Mouse (Mus musculus): Measurements from ENCODE around the gene Olfr1418.

Gene Olfr1418

GRCm38 (mm10) chr19:11810003-11810758 lies 50.7 kb downstream of the Olfr1418 start:
- no peak for DNase-seq

DNA sequence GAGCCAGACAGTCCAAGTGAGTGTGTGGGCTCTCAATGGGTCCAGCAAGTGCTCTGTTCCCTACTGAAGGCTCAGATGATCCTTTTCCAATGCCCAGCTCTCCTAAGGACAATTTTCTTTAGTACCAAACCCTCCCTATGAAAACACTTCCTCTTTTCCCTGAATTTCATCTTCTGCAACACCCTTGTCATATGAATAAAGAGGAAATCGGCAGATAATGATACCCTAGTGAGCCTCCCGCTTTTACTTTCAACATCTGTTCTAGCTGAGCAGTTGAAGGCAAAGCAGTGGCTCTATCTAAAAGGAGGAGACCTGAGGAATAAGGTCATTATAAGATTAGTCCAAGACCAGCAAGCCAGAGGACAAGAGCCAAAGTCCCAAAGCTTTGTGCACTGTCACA lies 52.4 kb downstream of the Olfr1418 start:
- DNase-seq, result no peak

DNA sequence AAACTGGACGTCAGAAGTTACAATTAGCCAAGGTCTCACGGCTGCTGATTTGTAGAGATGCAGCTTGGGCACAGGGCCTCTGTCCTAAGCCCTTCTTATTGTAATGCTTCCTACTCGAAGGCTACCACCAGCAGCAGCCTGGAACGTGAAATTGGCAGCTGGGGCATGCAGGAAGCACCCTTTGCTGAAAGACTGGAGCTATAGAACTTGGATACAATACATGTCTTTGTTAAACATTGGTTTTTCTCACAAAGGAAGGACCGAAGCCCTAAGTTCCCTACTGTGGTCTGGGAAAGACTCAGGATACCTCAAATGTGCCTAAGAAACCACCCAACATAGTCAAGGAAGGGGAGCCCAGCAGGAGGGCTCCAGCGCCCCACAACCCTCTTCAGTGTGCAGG lies 53.0 kb downstream of the Olfr1418 start:
- no peak for DNase-seq

GRCm38 (mm10) chr19:11807251-11807650 lies 53.6 kb downstream of the Olfr1418 start:
- DNase-seq, result no peak

- DNase-seq, result no peak
Observed at GRCm38 (mm10) chr19:11804423-11804822, 56.4 kb downstream of the Olfr1418 start.

Measured in cerebellum, postnatal 10 days (tissue).